Mouse (Mus musculus) embryo, embryonic 11 days (tissue): ENCODE data around the gene Slc38a3.

ENCODE experiments used
- DNase-seq: peaks from one replicate; pipeline ENCODE4 v3.0.0-alpha.2; 2015

Slc38a3 gene

DNA sequence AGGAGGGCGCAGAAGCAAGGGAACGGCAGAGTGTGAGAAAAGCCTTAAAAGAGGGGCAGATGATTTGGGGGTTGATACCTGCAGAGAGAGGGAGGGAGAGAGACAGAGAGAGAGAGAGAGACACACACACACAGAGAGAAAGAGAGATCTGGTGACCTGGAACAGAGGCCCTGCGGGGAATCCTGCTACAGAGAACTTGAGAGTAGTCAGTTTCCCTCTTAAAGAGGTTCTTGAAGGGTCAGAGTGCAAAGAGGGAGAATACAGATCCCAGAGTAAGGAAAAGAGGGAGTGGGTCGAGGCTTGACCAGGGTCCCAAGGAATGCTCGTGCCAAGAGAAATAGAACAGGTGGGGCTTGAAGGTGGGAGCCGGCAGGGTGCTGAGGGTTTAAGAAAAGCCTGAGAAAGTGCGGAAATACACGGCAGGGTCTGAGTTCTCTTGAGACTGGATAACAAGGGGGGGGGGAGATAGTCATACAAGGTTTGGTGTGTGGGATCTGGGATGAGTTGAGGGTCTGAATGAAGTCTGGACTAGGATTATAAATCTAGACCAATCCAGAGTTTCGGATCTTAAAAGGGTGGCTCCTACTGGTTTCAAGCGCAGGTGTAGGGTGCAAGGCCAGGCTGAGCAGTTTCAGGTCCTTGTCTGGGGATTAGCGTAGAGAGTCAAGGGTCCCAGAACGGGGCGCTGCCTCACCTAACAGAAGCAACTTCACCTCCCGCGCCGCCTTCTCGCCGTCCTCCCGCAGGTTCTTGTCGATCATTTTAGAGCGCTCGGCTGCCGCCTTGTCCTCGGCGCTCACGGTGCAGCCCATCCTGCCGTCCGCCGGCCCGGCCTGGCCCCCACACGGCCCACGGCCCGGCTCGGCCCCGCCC is 34.7 kb downstream of the Slc38a3 start:
- DNase-seq = no peak

DNA sequence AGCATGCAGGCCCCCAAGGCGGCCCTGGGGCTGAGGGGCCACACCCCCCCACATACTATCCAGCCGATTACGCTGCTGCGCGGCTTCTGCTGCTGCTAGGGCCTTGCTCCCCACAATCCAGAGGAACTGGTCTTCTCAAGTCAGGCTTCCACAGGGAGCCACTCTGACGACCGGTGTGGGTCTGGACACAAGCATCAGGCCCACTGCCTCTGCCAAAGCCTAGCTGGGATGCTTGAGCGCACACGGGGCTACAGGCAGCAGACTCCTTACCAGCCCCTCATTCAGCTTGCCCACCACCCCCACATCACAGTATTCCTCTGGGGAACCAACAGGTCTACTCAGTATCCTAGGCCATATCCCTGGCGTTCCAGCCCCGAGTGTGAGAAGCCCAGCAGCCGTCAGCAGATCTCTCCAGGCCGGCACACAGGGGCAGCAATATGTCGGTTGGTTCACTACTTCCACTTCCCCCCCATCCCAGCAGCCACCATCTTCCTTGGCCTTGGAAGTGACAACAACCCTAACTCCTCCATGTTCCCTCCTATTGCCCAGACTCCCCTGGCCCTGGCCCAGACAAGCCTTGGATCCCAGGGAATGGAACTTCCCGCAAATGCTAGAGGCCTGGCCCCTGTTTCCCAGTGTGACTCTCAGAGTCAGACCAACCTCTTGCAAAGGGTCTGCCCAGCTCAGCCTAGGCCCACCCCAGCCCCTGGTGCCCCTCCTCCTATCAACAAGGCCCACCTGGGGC is 35.5 kb downstream of the Slc38a3 start:
- DNase-seq = peak; percentile 28

DNA sequence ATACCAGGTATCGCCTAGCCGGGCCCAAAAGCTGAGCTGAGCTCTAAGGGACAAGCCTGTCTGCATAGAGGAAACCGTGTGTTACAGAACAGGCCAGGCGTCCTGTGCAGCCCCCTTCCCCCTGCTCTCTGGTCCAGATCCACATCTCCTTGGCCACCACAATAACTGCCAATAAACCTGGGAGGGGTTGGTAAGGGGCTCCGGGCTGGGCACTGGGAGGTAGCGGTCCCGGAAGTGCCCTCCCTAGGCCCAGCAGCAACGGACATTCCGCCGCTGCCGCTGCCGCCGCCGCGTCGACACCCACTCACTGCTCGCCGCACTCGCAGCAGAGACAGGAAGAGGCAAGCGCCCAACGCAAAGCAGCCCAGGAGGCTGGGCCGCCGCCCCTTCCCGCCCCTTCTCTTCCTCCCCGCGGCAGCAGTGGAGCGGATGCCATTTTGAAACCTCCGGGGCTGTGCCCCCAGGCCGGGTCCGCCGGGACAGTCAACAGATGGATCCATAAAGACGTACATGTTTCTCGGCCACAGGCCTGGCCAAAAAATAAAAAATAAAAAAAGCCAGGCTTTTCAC is 36.2 kb downstream of the Slc38a3 start:
- DNase-seq = peak; percentile 87

DNA sequence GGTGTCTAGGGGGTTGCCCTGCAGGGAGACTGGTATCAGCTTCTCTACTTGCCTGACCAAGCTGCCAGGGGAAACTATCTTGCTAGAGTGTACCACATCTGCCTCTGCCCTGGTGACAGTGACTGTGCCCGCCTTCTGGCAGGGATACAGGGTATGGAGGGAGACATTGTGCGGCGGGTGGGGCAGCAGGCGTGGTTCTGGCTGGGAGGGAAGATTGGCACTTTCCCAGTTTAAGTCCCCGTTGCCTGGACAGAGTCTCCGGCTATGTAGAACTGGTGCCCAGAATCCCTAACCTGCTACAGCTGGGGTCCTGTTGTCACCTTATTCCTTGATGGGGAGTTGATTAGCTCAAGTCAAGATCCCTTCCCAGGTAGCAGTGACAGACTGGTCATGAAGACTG is 36.9 kb downstream of the Slc38a3 start:
- no peak for DNase-seq

DNA sequence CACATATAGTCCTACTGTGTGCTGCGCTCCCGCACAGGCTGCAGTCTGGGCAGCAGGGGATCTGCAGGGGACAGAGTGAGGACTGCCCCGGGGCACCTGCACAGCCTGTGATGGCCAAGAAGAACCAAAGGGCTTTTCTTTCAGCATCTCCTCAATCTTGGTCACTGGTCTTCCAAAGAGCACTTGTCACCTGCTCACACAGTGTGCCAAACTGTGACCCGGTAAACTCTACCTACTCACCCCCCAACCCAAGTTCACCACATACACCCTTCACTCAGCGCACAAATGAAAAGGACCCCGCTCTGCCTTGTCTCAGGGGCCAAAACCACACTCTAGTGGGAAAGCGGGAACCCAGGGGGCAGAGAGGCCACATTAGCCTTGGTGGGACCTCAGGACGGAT is 37.5 kb downstream of the Slc38a3 start:
- no peak for DNase-seq

DNA sequence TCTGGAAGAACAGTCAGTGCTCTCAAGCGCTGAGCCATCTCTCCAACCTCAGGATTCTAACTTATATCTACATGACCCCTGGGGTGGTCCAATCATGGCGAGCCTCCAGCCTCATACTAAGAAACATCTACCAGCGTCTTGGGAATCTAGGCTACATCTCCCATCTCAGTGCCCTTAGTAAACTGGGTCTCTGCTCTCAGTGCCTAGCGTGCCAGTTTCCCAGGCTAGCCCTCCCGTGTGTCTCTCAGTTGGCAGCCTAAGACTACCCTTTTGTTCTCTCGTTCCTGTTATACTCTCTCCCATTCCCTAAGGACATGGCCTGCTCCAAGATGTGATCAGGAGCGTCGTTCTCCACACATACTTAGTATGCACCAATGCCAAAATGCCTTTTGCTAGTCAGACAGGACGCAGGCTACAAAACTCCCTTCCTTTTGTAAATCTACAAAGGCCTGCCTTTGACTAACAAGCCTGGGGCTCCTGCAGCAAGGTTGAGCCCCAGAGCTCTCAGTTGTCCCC is 38.0 kb downstream of the Slc38a3 start:
- no peak for DNase-seq

DNA sequence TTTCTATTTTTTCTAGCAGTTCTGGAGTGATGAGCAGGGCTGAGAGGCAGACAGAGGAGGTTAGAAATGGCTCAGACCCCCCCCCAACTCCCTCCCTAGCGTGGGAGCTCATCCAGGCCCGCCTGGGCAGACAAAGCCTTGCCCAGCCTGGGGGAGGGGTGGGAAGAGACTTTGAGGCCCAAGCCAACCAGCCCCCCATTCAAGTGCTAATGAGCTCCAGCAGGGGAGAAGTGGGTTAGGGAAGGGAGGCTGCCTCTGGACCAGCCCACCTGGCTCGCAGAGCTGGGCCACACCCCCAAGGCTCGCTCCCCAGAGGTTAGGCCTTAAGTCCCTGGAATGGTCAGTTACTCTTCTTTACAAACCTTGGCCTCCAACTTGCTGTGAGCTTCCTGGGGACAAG is 38.8 kb downstream of the Slc38a3 start:
- DNase-seq = peak; percentile 91

DNA sequence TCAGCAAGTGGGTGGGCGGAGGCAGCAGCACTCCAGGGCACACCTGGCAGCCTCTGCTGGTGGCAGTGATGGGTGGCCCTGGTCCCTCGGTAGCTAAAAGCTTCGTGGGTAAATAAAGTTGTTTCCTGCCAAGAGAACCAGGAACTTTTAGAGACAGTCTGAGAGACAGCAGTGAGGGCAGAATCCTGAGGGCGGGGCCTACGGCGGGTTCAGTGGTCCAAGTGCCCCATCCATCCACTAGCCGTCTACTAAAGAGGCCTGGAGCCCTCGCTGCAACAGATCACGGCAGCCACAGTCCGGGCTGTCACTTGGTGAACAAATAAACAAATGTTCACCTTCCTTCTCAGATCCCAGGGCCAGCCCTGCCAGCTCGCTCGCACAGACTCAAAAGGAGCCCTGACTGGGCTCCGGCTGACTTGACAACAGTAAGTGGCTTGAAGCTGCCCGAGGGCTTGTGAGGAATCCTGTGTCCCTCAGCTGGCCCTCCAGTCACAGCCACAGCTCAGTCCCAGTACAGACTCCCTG is 39.4 kb downstream of the Slc38a3 start:
- DNase-seq = peak; percentile 70

DNA sequence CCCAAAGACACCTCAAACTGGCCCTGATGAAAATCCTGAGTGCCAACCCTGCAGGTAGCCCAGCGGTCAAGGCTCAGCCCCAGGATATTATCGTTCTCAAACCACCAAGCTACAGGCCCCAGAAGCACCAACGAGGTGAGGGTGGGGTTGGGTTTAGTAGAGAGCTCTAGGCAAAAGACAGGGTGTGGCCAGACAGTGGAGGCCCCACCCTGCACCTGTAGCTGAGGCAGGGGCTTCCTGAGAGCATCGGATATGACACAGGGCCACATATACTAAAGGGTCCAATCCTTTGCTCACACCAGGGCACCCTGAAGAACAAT is 40.0 kb downstream of the Slc38a3 start:
- no peak for DNase-seq

DNA sequence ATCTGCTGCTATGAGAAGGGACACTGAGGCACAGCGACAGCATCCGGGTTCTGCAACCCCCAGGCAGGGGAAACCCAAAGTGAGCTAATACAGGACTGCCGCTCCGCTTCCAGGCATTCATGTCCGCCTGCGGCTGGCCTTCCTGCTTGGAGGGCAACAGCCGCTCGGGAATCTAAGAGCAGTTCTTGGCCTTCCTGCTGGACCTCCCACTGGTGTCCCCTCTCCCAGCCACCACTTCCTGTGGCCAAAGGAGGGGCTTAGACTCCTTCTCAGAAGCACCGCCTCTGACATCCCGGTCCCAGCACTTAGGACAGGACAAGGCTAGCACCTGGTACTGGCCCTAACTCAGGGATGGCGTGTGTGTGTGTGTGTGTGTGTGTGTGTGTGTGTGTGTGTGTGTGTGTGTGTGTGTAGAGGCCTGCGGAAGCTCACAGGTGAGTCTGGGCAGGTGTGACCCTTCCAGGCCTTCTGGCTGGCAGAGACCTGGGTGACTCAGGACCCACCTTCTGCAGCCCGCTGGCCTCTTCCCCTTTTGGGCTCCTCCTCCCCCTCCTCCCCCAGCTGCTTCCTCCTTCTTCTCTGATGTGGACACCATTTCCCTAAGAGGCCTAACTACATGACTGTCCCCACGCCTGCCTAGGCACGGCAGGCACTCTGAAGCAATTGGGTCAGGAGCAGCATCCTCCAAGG is 40.5 kb downstream of the Slc38a3 start:
- DNase-seq = no peak

DNA sequence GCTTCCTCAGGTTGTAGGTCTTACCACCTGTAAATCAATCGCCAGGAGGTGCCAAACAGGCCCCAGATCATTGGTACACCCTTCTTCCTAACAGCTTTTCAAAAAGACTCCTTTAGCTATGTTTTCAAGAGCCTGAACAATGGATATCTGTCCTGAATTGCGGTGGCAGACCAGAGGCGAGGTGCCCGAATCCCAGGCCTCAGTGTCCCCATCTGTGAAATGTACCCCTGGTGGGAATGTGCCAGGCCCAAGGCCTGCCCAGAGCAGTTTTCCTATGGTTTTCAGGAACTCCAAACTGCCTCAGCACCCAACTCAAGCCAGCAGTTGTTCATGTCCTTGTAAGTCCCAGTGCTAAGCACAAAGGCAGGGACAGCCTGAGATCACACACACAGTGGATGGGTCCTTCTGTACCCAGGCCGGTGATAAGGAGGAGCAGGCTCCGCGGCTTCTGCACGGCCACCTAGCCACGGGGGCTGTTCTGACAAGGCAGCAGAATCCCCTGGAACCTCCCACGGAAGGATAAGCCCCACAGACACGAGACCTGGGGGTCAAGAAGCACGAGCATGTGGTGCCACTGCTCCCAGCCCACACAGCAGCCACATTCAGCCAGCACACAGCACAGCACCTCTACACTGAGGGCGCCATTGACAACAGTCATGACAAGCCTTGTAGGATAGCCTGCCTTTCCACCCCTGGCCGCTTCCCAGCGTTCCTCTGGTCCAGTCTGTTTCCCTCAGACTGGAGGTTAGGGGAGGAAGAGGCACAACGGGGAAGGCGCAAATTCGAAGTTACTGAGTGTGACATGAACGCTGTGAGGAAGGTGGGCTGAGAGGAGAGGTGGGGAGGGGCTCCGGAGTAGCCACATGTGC is 41.7 kb downstream of the Slc38a3 start:
- DNase-seq = no peak

DNA sequence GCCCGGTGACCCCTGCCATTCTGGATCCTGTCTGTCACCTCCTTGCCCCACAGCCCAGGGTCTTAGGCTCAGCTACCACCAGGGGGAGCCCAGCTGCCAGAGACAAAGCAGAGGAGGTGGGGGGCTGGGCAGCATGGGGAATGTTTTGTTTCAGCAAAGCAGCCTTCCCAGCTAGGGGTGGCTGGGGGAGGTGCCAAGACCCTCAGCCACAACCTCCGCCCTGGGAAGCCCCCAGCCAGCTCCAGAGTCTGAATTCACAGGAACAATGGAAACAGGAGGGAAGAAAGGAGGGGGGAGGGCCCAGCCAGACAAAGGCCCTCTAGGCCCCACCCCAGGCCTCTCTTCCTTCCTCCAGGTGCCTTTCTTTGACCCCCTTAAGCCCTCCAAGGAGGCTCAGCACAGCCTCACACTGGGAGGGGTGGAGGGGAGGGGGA is 42.5 kb downstream of the Slc38a3 start:
- peak; percentile 96 for DNase-seq

DNA sequence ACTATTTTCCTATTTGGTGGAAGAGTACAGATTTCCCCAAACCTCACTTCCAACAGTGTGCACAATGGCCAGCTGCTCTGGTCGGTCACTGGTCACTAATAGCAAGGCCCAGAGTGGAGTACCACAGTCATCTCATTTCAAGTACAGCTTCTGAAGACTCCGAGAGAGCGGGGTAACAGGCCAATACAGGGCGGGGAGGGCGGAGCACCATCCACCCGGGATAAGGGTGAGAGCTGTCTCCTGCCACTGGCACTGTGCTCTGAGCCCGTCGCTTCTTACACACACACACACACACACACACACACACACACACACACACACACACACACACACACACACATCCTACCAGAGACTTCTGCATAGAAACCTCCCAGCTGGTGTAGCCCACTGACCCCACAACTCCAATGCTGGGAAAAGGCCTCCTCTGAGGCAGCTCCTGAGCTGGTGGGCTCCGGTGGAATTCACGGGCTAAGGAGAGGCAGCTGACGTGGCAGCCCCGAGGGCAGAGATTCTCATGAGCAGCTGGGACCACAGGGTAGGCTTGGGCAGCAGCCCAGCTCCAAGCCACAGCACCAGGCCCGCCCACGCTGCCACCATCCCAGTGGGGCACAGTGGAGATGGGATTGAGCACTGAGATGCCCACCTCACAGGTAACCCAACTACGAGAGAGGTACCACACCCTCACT is 43.0 kb downstream of the Slc38a3 start:
- DNase-seq = no peak

DNA sequence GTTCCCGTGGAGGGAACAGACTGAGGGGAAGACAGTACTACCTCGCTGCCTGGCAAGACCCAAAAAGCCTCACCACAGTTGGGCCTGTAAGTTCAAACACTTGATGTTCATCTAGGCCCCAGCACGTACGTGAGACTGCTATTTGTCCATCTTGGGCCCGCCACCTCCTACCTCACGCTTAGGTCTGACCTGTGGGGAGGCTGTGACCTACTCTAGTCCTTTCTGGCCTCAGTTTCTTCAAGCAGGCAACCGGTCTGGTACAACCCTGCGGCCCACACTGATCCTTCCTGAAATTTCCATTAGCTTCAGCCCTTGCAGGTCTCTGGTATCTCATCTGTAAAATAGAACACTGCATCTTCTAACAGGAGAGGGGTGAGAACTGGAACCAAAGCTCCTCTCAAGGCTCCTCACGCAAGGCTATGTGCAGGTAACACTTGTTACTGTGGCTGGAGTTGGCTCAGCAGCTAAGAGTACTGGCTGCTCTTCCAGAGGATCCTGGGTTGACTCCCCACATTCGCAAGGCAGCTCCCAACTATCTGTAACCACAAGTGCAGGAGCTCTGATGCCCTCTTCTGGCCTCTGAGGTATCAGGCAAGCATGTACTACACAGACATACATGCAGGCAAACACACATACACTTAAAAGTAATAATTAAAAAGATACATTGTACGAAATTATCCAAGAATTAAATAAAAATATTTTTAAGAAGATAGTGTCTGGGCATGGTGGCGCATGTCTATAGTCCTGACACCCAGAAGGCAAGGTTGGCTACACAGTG is 43.8 kb downstream of the Slc38a3 start:
- no peak for DNase-seq

DNA sequence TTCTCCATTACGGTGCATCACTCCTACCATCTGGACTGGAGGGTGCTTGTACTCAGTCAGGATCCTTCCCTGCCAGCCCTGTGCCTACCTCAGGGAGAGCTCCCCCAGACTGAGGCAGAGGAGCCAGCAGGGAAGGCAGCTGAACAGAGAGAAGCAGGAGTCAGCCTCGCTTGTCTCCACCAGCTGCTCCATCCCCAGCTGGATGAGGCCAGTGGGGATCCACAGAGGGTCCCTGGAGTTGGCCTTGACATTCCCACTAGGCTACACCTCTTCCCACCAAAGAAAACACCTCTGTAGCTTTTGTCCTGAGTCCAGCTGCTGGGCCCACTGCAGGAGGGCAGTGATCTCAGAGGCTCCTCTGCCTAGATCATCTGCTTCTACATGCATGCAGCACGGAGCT is 44.4 kb downstream of the Slc38a3 start:
- no peak for DNase-seq

DNA sequence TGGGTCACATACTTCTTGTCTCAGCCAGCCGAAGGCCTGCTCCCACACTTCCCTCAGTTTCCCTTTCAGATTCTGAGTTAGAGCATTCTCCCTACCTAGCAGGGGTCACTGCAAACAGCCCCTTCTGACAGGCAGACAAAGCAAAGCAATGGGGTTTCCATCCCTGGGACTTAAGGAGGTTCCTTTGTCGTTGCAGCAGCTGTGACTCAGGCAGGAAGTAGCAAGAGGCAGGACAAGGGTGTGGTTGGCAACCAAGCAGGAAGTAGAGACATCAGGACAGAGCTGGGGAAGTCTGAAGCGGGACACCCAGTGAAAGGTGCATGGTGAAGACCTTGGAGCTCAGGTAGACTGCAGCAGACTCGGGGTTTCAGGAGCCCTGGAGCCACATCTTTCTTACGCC is 44.8 kb downstream of the Slc38a3 start:
- DNase-seq = no peak

DNA sequence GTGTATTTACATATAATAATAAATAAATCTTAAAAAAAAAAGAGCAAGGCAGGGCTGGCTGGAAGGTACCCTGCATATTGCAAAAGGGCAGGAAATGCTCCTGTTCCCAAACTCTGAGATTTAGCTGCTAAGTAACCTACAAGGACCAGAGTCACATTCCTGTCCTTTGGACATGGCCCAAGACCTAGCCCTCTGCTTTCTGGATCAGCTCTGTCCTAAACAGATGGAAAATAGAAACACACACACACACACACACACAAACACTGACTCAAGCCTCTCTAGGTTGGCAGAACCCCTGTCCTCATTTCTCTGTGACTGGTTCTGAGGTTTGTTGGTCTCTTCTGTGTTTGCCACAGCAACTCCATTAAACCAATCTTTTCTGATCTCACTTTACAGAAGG is 48.4 kb downstream of the Slc38a3 start:
- no peak for DNase-seq

DNA sequence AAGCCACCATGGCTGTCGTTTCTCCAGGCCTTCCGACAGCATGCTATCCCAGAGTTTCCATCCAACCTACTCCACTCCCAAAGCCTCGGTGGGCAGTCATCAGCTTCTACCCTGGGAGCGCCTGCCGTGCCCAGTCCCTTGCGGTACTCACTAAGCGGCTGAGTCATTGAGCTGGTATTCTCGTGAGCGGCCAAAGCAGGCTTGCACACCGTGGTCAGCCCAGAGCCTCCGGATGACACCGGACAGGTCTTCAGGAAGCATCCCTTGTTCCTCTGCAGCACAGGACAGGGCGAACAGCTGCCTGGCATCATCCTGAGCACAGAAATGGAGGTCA is 49.8 kb downstream of the Slc38a3 start:
- DNase-seq = no peak

DNA sequence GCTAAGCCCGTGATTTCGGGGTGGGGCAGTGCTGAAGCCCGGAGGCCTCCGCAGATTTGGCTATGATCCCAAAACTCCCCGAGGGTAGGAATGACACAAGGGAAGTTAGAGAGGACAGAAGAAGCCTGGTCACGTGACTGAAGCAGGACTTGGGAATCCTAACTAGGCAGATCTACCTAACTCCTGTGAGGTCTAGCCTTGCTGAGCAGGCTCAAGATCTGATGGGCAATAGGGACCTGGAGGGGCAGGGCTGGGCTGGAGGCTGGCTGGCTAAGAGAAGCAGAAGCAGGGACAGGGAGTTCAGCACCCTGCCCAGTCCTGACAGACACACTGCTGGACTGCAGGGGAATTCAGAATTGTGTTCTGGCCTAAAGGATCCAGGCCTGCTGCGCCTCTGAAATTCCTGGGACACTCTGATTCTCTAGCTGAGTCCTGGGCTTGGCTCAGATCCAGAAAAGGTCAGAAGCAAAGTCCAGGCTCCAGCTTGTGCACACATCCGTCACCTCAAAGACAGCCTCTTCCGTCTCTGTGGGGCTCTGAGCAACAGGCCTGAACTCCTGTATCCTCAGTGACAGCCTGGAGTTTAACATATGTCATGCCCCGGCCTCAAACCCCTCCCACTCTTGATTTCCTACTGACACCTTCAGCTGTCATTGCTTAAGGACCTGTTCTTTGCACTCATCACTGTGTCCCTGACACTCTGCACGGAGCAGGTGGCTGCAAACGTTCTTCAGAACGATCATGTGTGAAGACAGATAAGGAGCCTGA is 50.4 kb downstream of the Slc38a3 start:
- no peak for DNase-seq

DNA sequence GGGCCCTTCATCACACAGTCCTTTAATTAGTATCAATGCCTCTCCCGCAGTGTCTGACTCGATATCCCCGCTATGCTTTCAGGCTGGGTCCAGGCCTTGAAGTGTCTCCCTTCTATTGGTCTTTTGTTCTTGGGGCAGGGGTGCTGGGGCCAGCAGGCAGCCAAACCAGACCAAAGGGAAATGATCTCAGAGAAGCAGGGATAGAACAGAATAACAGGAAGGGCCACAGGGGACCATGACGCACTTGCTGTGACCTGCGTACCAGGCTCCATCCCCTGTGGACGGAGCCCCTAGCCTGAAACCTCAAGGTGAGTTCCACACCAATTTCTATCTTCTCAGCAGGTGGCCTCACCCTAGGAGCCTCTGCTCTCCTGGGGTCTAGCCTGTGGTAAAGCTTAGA is 51.2 kb downstream of the Slc38a3 start:
- no peak for DNase-seq
